Mouse (Mus musculus) ovary, adult 18-20 months (tissue): Measurements from ENCODE around the gene Plcd4.
"Not testable (repeated sequence)": the region's sequence is repeated elsewhere in the genome, so short reads cannot be mapped to it uniquely, and the experiment has no call there.

Experiments
- DNase-seq: peaks from one replicate; pipeline ENCODE4 v3.0.0; 2022; ENCODE audit warnings: low spot score, mixed read lengths

Plcd4 gene

DNA sequence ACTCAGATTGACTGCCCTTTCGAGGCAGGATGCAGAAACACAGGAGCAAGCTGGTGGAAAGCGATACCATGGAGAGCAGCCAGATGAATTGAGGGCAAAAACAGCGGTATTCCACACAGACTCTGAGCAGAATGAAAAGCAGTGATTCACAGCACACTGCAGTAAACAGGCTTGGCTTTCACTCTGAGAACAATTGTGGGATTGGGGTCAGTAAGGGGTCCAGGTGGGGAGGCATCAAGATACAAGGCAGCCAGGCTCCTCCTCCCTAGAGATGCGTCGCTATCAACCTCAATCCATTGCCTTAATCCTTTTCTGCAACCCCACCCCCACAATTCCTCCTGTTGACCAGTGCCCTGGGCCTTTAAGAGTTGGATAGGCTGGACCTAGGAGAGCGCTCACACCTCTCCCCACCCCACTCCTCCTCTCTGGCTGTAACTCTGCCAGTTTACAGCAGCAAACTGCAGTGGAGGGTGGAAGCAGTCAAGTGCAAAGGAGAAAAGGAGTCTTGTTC lies at the start of gene Plcd4:
TSS of gene Plcd4 (plus strand) at position 438 of the 511 bp plus-strand sequence.
- DNase-seq, result no peak

DNA sequence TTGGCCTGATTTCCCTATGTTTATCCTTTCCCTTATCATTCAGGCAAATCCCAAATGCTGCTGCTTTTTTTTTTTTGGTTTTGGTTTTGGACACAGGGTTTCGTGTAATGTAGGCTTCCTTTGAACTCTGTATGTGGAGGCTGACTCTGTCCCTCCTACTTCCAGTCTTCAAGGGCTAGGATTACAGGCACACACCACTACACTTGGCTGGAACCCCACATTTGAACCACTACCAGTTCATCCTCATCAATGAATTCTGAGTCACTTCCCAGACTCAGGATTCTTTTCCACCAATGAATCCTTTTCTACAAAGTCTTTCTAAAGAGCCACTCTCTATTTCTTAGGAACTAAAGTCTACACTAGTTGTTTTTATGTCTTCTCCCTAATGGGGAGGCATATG lies 41.6 kb upstream of the Plcd4 start:
- DNase-seq, result no peak

- no peak for DNase-seq
Observed at GRCm38 (mm10) chr1:74505393-74505720, 37.3 kb upstream of the Plcd4 start.

GRCm38 (mm10) chr1:74505721-74506464 lies 36.8 kb upstream of the Plcd4 start, which contains the start of gene Cnot9:
Gene Cnot9, plus strand, starts transcription at chr1:74506058.
- DNase-seq, result peak; percentile 100

GRCm38 (mm10) chr1:74506471-74506881 lies 36.2 kb upstream of the Plcd4 start:
- DNase-seq, result peak; percentile 37

DNA sequence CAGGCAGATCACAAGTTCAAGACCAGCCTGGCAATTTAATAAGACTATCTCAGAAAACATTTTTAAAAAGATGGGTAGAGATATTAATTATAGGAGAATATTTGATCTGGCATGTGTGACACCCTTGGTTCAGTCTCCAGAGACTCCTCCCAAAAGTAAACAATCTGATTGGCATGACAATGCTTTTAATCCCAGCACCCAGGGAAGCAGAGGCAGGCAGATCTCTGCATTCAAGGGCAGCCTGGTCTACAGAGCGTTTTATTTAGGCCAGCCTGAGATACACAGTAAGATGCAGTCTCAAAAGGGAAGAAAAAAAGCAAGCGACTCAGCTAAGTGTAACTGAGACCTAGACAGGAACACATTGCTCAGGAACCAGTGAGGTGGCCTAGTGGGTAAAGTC lies 34.9 kb upstream of the Plcd4 start:
- DNase-seq, result no peak

DNA sequence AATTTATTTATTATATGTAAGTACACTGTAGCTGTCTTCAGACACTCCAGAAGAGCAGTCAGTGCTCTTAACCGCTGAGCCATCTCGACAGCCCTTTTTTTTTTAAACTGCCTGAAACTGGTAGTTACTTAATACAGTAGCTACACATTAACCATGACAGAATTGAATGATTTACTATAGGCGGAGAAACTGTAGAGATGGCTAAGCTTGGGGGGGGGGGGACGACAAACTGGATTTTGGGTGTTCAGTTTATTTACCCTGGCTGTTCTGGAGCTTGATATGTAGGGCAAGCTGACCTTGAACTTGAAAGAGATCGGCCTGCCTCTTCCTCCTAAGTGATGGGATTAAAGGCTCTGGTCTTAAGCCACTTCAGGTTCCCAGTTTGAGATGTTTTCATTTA lies 31.4 kb upstream of the Plcd4 start:
- DNase-seq, result no peak

GRCm38 (mm10) chr1:74512999-74513398 lies 29.7 kb upstream of the Plcd4 start:
- not testable (repeated sequence) for DNase-seq

DNA sequence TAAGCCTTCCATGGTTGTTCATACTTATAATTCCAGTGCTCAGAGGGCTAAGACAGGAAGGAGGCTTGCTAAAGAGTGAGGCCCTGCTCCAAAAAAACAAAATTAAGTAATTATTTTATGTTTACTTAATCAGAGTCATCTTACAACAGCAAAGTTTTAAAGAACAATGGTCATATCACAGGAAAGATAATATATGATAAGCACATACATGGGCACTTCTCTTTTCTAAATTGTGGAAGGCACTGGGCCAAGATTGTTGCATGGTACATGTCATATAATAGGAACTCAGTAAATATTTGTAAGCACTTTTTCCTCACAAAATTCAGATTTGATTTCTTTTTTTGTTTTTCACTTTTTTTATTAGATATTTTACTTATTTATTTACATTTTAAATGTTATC lies 22.8 kb upstream of the Plcd4 start:
- no peak for DNase-seq

- no peak for DNase-seq
Observed at GRCm38 (mm10) chr1:74524746-74525145, 17.9 kb upstream of the Plcd4 start.

- DNase-seq, result no peak
Observed at GRCm38 (mm10) chr1:74528589-74528988, 14.1 kb upstream of the Plcd4 start.

DNA sequence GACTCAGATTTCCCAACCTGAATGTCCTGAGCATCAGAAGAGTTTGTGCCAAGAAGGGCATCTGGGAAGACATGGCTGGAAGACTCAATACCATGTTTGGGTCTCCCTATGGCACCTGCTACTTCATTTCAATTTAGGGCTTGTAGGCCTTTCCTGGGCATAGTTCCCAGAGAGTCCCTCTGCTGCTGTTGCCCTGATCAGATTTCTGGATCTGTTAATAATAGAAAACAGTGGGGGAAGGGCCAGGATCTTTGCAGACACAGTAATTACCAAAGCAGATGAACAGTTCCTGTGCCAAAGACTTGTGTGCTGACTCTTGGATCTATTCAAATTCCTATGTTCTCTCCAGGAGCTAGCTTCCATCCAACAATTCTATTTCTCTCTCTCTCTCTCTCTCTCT lies 4.0 kb upstream of the Plcd4 start:
- DNase-seq, result no peak

- no peak for DNase-seq
Observed at GRCm38 (mm10) chr1:74544184-74544583, 1.5 kb downstream of the Plcd4 start, which contains the start of gene Usp37. Gene Usp37, minus strand, starts transcription at chr1:74544284.

DNA sequence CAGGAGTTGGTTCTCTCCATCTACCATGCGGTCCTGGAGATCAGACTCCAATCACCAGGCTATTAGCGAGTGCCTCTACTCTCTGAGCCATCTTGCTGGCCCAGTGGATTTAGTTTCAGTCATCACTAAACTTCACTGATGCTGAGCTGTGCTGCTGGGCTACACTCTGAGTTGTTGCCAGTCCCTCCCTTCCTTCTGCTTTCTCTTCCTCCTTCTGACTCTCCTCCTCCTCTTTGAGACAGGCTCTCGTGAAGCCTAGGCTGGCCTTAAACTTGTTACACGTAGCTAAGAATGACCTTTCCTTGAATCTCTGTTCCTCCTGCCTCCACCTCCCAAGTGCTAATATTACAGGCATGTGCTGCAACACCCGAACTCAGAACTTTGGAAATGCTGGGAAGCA lies 16.4 kb downstream of the Plcd4 start:
- DNase-seq, result no peak

DNA sequence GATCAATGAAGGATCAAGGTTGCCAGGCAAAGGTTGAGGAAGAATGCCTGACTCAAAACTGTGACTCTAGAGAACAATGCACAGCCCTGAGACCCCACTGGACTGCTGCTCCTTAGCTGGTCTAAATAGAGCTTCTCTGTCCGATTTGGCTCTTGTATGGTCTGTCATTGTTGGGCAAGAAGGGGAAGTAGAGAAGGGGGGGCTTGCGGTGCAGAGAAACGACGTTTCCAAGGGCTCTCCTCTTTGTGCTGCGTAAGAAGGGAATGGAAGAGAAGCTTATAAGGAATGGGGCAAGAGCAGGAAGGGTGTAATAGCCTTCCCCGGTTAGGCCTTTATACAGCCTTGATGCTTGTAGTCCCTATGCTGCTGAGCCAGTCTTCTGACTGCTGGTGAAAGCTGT lies 23.1 kb downstream of the Plcd4 start:
- DNase-seq, result no peak

GRCm38 (mm10) chr1:74569739-74570719 lies 27.3 kb downstream of the Plcd4 start:
- no peak for DNase-seq

DNA sequence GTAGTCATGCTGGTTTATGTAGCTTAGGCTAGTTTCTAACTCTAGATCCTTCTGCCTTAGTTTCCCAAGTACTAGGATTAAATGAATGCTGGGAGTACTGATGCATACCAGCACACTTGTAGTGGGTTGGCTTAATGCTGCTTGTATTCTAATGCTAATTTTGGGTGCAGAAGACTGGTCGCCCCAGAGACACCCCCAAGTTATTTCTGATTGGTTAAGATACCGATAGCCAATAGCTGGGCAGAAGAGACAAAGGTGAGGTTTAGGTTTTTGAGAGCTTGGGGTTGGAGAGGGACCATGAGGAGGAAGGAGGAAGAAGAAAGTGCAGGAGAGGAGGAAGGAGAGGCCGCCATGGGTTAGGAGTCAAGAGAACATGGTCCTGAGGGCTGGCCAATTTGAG lies 39.9 kb downstream of the Plcd4 start:
- no peak for DNase-seq

DNA sequence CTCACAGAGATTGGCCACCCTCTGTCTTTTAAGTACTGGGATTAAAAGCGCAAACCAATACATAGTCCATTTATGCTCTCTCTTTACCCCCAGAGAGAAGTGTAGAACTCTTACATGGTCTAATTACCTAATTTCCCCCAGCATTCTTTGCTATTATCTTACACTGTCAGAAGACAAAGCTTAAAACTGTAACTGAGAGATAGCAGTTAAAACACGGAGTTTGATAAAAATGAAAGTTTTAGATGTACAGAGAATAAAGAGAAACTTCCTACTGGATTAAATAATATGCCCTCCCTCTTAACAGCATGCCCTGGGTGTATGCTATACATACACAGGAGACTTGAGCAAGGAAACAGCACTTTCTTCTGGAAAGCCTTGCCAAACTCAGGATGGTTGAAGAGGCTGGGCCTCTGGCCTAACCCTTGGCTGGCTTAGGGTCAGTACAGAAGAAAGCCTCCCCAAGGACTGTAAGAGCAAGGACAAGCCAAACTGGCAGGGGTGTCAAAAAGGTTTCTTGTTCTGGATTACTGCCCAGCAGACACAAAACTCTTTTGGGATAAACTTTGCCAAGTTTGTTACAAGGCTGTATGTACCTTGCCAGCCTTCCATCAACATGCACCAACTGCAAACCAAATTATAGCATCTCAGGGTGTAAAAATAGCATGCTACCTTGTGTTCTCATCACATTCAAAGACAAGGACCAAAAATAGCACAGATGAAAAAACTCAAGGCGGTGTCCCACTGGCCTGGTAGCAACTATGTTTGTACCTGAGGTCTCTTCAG lies 42.1 kb downstream of the Plcd4 start:
- no peak for DNase-seq

GRCm38 (mm10) chr1:74587233-74587772 lies 44.6 kb downstream of the Plcd4 start:
- DNase-seq, result peak; percentile 30

DNA sequence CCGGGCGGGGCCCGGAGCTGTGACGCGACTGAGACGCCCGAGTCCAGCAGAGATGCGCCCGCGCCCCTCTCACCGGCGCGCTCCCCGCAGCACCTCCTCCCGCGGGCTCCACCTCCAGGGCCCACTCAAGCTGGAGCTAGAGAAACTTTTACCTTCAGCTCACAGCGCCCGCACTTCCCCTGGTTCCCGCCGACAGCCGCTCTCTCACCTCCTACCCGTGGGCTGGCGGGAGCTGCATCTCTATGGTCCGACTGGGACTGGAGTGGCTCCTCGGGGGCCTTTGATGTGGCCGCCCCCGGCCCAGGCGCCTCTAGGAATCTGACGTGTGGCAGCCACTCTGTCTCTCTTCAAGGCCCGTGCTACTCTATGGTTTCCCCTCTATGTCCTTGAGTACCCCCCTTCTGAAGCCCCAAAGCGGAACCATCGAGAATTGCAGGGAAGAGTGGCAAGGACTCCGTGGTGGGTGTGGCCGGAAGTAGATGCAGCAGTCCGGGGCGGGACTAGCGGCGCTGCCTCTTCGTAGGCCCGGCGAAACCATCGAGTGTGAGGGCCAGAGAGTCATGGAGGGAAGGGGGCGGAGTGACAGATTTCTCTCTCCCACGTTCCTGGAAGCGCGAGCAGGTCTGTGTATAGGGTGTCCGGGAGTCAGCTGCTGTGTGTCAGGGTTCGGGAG lies 45.2 kb downstream of the Plcd4 start, which contains the start of the genes Zfp142 and Bcs1l:
TSS of gene Zfp142 (minus strand) at position 474 of the 673 bp plus-strand sequence.
TSS of gene Bcs1l (plus strand) at position 517 of the 673 bp plus-strand sequence.
- DNase-seq, result peak; percentile 99

- DNase-seq, result no peak
Observed at GRCm38 (mm10) chr1:74594434-74594833, 51.7 kb downstream of the Plcd4 start.
